Mouse (Mus musculus) MEL (cell line): ENCODE data around the gene Itpr1.
A peak's percentile ranks its signal among the peaks of the same experiment; 100 is the strongest.

ENCODE experiments used
- CTCF ChIP-seq, 3 experiments: IDR thresholded peaks in 2 of 3; conservative IDR thresholded peaks in 1 of 3; 2 replicates each; pipeline ENCODE4 v1.5.1; 2011 to 2012; ENCODE audit warnings: low read length in 3 of 3, low read depth in 2 of 3, mild to moderate bottlenecking in 2 of 3, improper control_type of control experiment in 1 of 3, inconsistent platforms in 1 of 3, mixed read lengths in 1 of 3, moderate library complexity in 1 of 3; ENCODE audit not compliant: control insufficient read depth in 1 of 3, insufficient read depth in 1 of 3, poor library complexity in 1 of 3, severe bottlenecking in 1 of 3
- EP300 ChIP-seq, 2 experiments: IDR thresholded peaks; 2 replicates each; pipeline ENCODE4 v1.6.1; 2011; ENCODE audit warnings: improper control_type of control experiment in 2 of 2, low read length in 2 of 2, low read depth in 1 of 2, mild to moderate bottlenecking in 1 of 2
- GABPA ChIP-seq: IDR thresholded peaks from 2 replicates; pipeline ENCODE4 v1.6.1; 2012; ENCODE audit warnings: low read depth, mild to moderate bottlenecking, inconsistent platforms, low read length, improper control_type of control experiment, moderate library complexity
- GATA1 ChIP-seq: IDR thresholded peaks from 2 replicates; pipeline ENCODE4 v1.6.1; 2011; ENCODE audit warnings: low read depth, low read length, improper control_type of control experiment
- KAT2A ChIP-seq: conservative IDR thresholded peaks from 2 replicates; pipeline ENCODE4 v1.6.1; 2012; ENCODE audit warnings: low read depth, low read length, improper control_type of control experiment, inconsistent platforms
- MXI1 ChIP-seq: IDR thresholded peaks from 2 replicates; pipeline ENCODE4 v1.6.1; 2011; ENCODE audit warnings: mild to moderate bottlenecking, low read depth, low read length, improper control_type of control experiment
- NELFE ChIP-seq: IDR thresholded peaks from 2 replicates; pipeline ENCODE4 v1.6.1; 2011; ENCODE audit warnings: low read depth, low read length, improper control_type of control experiment

DNA sequence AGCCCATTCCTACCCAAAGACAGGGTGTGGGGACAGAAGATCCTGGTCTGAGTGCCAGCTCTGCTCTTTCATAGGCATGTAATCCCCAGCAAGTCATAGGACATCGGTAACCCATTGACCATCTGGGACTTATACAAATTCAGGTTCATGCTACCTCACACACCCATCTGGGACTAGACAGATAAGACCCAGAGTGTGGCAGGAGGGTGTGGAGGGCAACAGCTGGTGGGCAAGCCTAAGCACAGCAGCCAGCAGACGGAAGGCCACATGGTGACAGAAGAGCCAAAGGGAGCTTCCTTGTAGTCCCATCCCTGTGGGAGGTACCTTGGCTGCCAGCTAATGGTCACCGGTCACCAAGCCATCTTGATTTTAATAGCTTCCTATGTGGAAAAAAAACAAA, 316.3 kb downstream of the Itpr1 start:
- TF ChIP-seq CTCF (IDR thresholded peaks at IDR 0.05 in 2 of 3, conservative IDR thresholded peaks at IDR 0.05 in 1 of 3; ENCODE audit: control insufficient read depth in 1 of 3, insufficient read depth in 1 of 3, low read depth in 2 of 3, low read length in 3 of 3, poor library complexity in 1 of 3, severe bottlenecking in 1 of 3) (no peak), GATA1 (peak; percentile 40; the same call in 1 of the 2 replicates), NELFE (no peak), KAT2A (no peak), GABPA (no peak), MXI1 (no peak), EP300 (IDR thresholded peaks at IDR 0.05; ENCODE audit: low read depth in 1 of 2, low read length in 2 of 2) (peak in 1 of 2 experiments; percentile 45; a peak in 2 of 4 replicates)
